Mouse (Mus musculus): ENCODE measurements around the gene Copg2.

Copg2 gene

GRCm38 (mm10) chr6:30734465-30734864, 162.1 kb downstream of the Copg2 start:
- no peak for DNase-seq (ENCODE audit: low spot score)

- no peak for DNase-seq (ENCODE audit: low spot score)
These were observed 163.9 kb downstream of the Copg2 start for GRCm38 (mm10) chr6:30732571-30733130.

- DNase-seq (ENCODE audit: low spot score), result no peak
These were observed 166.2 kb downstream of the Copg2 start for GRCm38 (mm10) chr6:30730301-30730971.

- DNase-seq (ENCODE audit: low spot score), result no peak
These were observed 173.3 kb downstream of the Copg2 start, which contains the start of gene Mest for GRCm38 (mm10) chr6:30723331-30723730. Mest (plus strand) TSS chr6:30723547.

- no peak for DNase-seq (ENCODE audit: low spot score)
These were observed 174.0 kb downstream of the Copg2 start for GRCm38 (mm10) chr6:30722385-30723164.

- no peak for DNase-seq (ENCODE audit: low spot score)
These were observed 179.8 kb downstream of the Copg2 start for GRCm38 (mm10) chr6:30716796-30717195.

- no peak for DNase-seq (ENCODE audit: low spot score)
These were observed 181.6 kb downstream of the Copg2 start for GRCm38 (mm10) chr6:30714891-30715471.

GRCm38 (mm10) chr6:30713896-30714295, 182.7 kb downstream of the Copg2 start:
- no peak for DNase-seq (ENCODE audit: low spot score)

GRCm38 (mm10) chr6:30713455-30713854, 183.1 kb downstream of the Copg2 start:
- DNase-seq (ENCODE audit: low spot score), result no peak

- DNase-seq (ENCODE audit: low spot score), result no peak
These were observed 184.1 kb downstream of the Copg2 start for GRCm38 (mm10) chr6:30712484-30712883.

- no peak for DNase-seq (ENCODE audit: low spot score)
These were observed 185.2 kb downstream of the Copg2 start for GRCm38 (mm10) chr6:30711365-30711763.

- no peak for DNase-seq (ENCODE audit: low spot score)
These were observed 185.9 kb downstream of the Copg2 start for GRCm38 (mm10) chr6:30710371-30711364.

GRCm38 (mm10) chr6:30709115-30709514, 187.5 kb downstream of the Copg2 start:
- no peak for DNase-seq (ENCODE audit: low spot score)

- no peak for DNase-seq (ENCODE audit: low spot score)
These were observed 192.5 kb downstream of the Copg2 start for GRCm38 (mm10) chr6:30703977-30704602.

GRCm38 (mm10) chr6:30703476-30703875, 193.1 kb downstream of the Copg2 start:
- no peak for DNase-seq (ENCODE audit: low spot score)

GRCm38 (mm10) chr6:30702881-30703280, 193.7 kb downstream of the Copg2 start:
- no peak for DNase-seq (ENCODE audit: low spot score)

GRCm38 (mm10) chr6:30700182-30700581, 196.4 kb downstream of the Copg2 start:
- no peak for DNase-seq (ENCODE audit: low spot score)

GRCm38 (mm10) chr6:30698036-30698435, 198.6 kb downstream of the Copg2 start:
- DNase-seq (ENCODE audit: low spot score), result no peak

Measured in layer of hippocampus, adult 9-10 months (tissue).